36 mouse cellular contexts compared by ENCODE assay signal in the genomic region with DNA sequence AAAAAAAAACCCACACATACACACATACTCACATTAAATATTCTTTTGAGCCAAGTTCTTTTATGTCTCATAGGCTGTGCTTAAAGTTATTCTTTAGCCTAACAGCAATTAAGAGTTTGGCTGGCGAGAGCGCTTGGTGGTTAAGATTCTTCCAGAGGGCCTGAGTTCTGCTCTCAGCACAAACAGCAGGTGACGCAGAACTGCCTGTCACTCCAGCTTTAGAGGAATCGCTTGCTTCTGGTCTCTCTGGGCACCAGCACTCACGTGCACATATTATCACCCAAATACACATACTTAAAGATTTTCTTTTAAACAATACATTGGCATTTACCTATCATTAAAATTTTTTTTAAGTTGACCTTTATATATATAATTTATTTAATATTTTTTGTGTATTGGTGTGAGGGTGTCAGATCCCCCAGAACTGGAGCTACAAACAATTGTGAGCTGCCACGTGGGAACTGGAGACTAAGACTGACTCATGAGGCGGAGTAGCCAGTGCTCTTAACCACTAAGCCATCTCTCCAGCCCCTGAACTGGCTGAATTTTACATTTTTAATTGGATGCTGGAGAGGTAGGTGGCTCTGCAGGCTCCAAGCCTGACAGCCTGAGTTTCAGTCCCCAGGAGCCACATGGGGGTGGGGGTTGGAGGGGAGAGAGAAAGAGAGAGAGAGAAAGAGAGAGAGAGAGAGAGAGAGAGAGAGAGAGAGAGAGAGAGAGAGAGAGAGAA. TPM values are rescaled to one million over a fixed set of nuclear protein-coding genes. Genes with fewer than 3 reads are reported as not detected.
DNase-seq lines count a peak whose midpoint lies in the region; ATAC-seq and TF ChIP-seq lines count a peak whose summit lies in the region.
"Had no signal": no experiment of that assay in that cellular context is flagged by ENCODE, and none has a peak within 500 bp of the region (broad histone marks: within the 10 kb centered on the region; RNA-seq: fewer than 3 reads in every experiment).

No protein-coding gene starts in this region.

- H3K4me2 ChIP-seq in forebrain, embryonic 14.5 days (ENCODE audit: low read length) = no peak overlapping the region
- no peak overlapping the region for H3K4me2 ChIP-seq in forebrain, postnatal 0 days (ENCODE audit: low read depth)
- H3K4me2 ChIP-seq: forebrain, embryonic 15.5 days; limb, embryonic 12.5 days; liver, embryonic 15.5 days; lung, embryonic 14.5 days; midbrain, embryonic 11.5 days had no signal

- H3K36me3 ChIP-seq in forebrain, embryonic 14.5 days (ENCODE audit: control insufficient read depth, insufficient read depth, low read length) = peaks cover 18% of the 10 kb centered on the region; the same call in 1 of the 2 replicates
- H3K36me3 ChIP-seq in forebrain, postnatal 0 days (ENCODE audit: insufficient read depth) = no peaks in the 10 kb centered on the region

- no peaks in the 10 kb centered on the region for H3K9me3 ChIP-seq in forebrain, embryonic 14.5 days (replicated peaks; ENCODE audit: control insufficient read depth, low read length)
- no peaks in the 10 kb centered on the region for H3K9me3 ChIP-seq in forebrain, postnatal 0 days (ENCODE audit: low read length)
- H3K9me3 ChIP-seq: forebrain, embryonic 15.5 days; limb, embryonic 12.5 days; liver, embryonic 15.5 days had no signal

- no peak overlapping the region for H3K4me3 ChIP-seq in forebrain, embryonic 14.5 days (ENCODE audit: low read depth, low read length)
- no peak overlapping the region for H3K4me3 ChIP-seq in forebrain, postnatal 0 days (ENCODE audit: low read depth, low read length)
- H3K4me3 ChIP-seq: forebrain, embryonic 15.5 days; limb, embryonic 12.5 days; liver, embryonic 15.5 days had no signal

- H3K27ac ChIP-seq in forebrain, embryonic 14.5 days (ENCODE audit: low read depth, low read length) = no peak overlapping the region
- no peak overlapping the region for H3K27ac ChIP-seq in forebrain, postnatal 0 days (ENCODE audit: low read depth, low read length)
- H3K27ac ChIP-seq: forebrain, embryonic 15.5 days; kidney, postnatal 0 days; limb, embryonic 12.5 days; liver, embryonic 15.5 days had no signal

- no peak for TF ChIP-seq CTCF in forebrain, postnatal 0 days (IDR thresholded peaks at IDR 0.05; ENCODE audit: low read depth)

- 49% methylated on average over 7 of the region's 7 CpGs for whole genome bisulfite sequencing in forebrain, embryonic 14.5 days
- 43% methylated on average over 7 of the region's 7 CpGs for WGBS in forebrain, postnatal 0 days

- H3K27me3 ChIP-seq in forebrain, embryonic 14.5 days (replicated peaks; ENCODE audit: control insufficient read depth, insufficient read depth, low read length) = no peaks in the 10 kb centered on the region
- no peaks in the 10 kb centered on the region for H3K27me3 ChIP-seq in forebrain, postnatal 0 days (ENCODE audit: insufficient read depth, low read length)
- H3K27me3 ChIP-seq: forebrain, embryonic 15.5 days; limb, embryonic 12.5 days; liver, embryonic 15.5 days had no signal

- H3K9ac ChIP-seq in forebrain, embryonic 14.5 days (ENCODE audit: low read length) = no peak overlapping the region
- no peak overlapping the region for H3K9ac ChIP-seq in forebrain, postnatal 0 days
- H3K9ac ChIP-seq: forebrain, embryonic 15.5 days; limb, embryonic 12.5 days; liver, embryonic 15.5 days; lung, embryonic 14.5 days had no signal

- peaks cover 8% of the 10 kb centered on the region for H3K4me1 ChIP-seq in forebrain, embryonic 14.5 days (ENCODE audit: control insufficient read depth, insufficient read depth, low read length)
- H3K4me1 ChIP-seq in forebrain, postnatal 0 days (ENCODE audit: insufficient read depth) = no peaks in the 10 kb centered on the region

- DNase-seq in cerebellum, adult 18-20 months = peak; percentile 46 to 51
- no peak for DNase-seq in cerebellum, postnatal 36 days
- DNase-seq in forebrain, embryonic 14.5 days (ENCODE audit: low spot score) = peak; percentile 34
- no peak for DNase-seq in forebrain, postnatal 0 days
- peak; percentile 58 for DNase-seq in 3T3-L1 (ENCODE audit: low read depth, low spot score)
- DNase-seq in brain, adult 2 months (ENCODE audit: low read depth, low spot score) = peak; percentile 72
- DNase-seq in retina, postnatal 1 day = no peak
- no peak for DNase-seq in T-cell, adult 2 months (ENCODE audit: low spot score)
- DNase-seq: adrenal gland, adult 8-10 months; heart, postnatal 14 days; kidney, adult 18-20 months; kidney, postnatal 4 days; lung, embryonic 14.5 days; spleen, adult 18-20 months; thymus, postnatal 14 days had no signal

- no peak for ATAC-seq in forebrain, embryonic 14.5 days
- no peak for ATAC-seq in forebrain, postnatal 0 days
- ATAC-seq: CD4-positive, CD25-positive, alpha-beta regulatory T cell, adult 4 months; forebrain, embryonic 15.5 days; midbrain, embryonic 16.5 days had no signal

RNA-seq across cellular contexts. Expression of gene Gm10197, which starts 17.1 kb away (rescaled TPM):
- polyA plus RNA-seq in forebrain, embryonic 14.5 days (2014; fragmentation: Nextera tagmentation; extraction: Ambion mirVana) = 7.2 TPM in 1 of 2 replicates, not detected in the other
- total RNA-seq in forebrain, postnatal 0 days (2014; rRNA removed) = not detected in 2 replicates
- not detected in 2 replicates for polyA plus RNA-seq in forebrain, postnatal 0 days (2015; fragmentation: Nextera tagmentation; extraction: Ambion mirVana)
- total RNA-seq: adrenal gland, adult 8-10 months; gastrocnemius, adult 8-10 months; heart, adult 8-10 months; heart, postnatal 14 days; left cerebral cortex, postnatal 14 days; liver, adult 2 months; megakaryocyte progenitor cell, adult 5-6 weeks; neutrophil, adult 5-6 weeks had no signal
- polyA plus RNA-seq: CD4-positive, CD25-positive, alpha-beta regulatory T cell, adult 4 months; embryonic facial prominence, embryonic 11.5 days; forebrain, embryonic 15.5 days; gonadal fat pad, adult 2 months; heart, embryonic 14.5 days; hindbrain, embryonic 11.5 days; hindbrain, embryonic 16.5 days; kidney, postnatal 0 days; limb, embryonic 12.5 days; liver, adult 2 months; liver, embryonic 15.5 days; midbrain, embryonic 11.5 days; midbrain, embryonic 16.5 days; neural tube, embryonic 11.5 days; stomach, embryonic 16.5 days; urinary bladder, adult 2 months had no signal

RNA-seq across cellular contexts. Expression of gene Smndc1, which starts 35.9 kb away (rescaled TPM):
- 41.5 and 44.5 TPM in 2 replicates for polyA plus RNA-seq in forebrain, embryonic 14.5 days (2014; fragmentation: Nextera tagmentation; extraction: Ambion mirVana)
- total RNA-seq in forebrain, postnatal 0 days (2014; rRNA removed) = 13.9 and 15.5 TPM in 2 replicates
- polyA plus RNA-seq in forebrain, postnatal 0 days (2015; fragmentation: Nextera tagmentation; extraction: Ambion mirVana) = 33.9 and 39.3 TPM in 2 replicates

RNA-seq across cellular contexts. Expression of gene Mxi1, which starts 44.1 kb away (rescaled TPM):
- polyA plus RNA-seq in forebrain, embryonic 14.5 days (2014; fragmentation: Nextera tagmentation; extraction: Ambion mirVana) = 27.6 and 41.0 TPM in 2 replicates
- total RNA-seq in forebrain, postnatal 0 days (2014; rRNA removed) = 37.0 and 48.4 TPM in 2 replicates
- polyA plus RNA-seq in forebrain, postnatal 0 days (2015; fragmentation: Nextera tagmentation; extraction: Ambion mirVana) = 42.2 and 48.9 TPM in 2 replicates

Comparison
In these comparisons a context has a peak if more than half of its experiments do, and no peak if none do; other contexts are left out.
1. DNase-seq: peak in cerebellum, adult 18-20 months (2 of 2), forebrain, embryonic 14.5 days (single experiment), 3T3-L1 (single experiment) and brain, adult 2 months (single experiment); none in cerebellum, postnatal 36 days (0 of 2), forebrain, postnatal 0 days (single experiment), retina, postnatal 1 day (single experiment) and T-cell, adult 2 months (single experiment).